Mouse (Mus musculus) neural tube, embryonic 11.5 days (tissue): ENCODE results near the gene Npcd. TPM values are rescaled to one million over a fixed set of nuclear protein-coding genes. Genes with fewer than 3 reads are reported as not detected.

Experiments used
- ATAC-seq: fragments of 200-750 bp; cut with Nextera tagmentation; 2 replicates; pipeline ENCODE4 v1.8.0; 2017; ENCODE audit warnings: moderate number of reproducible peaks, mild to moderate bottlenecking, moderate TSS enrichment, moderate library complexity; ENCODE audit not compliant: insufficient read depth, low FRiP score, low TSS enrichment
- DNase-seq: peaks from one replicate; pipeline ENCODE4 v3.0.0-alpha.2; 2015; ENCODE audit warnings: low spot score
- H3K27ac ChIP-seq: fragments of 300-500 bp; sonication (generic); 2 replicates; pipeline ENCODE4 v1.5.1; 2014; ENCODE audit warnings: low read depth, mild to moderate bottlenecking, low read length
- H3K27me3 ChIP-seq: fragments of 300-500 bp; sonication (generic); 2 replicates; pipeline ENCODE4 v1.6.1; 2014; ENCODE audit warnings: mild to moderate bottlenecking, low read length, mixed read lengths; ENCODE audit not compliant: control insufficient read depth, insufficient read depth
- H3K36me3 ChIP-seq: fragments of 300-500 bp; sonication (generic); 2 replicates; pipeline ENCODE4 v1.6.1; 2014; ENCODE audit warnings: mild to moderate bottlenecking, low read length, moderate library complexity, mixed read lengths; ENCODE audit not compliant: control insufficient read depth, insufficient read depth
- H3K4me1 ChIP-seq: fragments of 300-500 bp; sonication (generic); 2 replicates; pipeline ENCODE4 v1.6.1; 2014; ENCODE audit warnings: low read length, mixed read lengths; ENCODE audit not compliant: control insufficient read depth, insufficient read depth
- H3K4me2 ChIP-seq: fragments of 300-500 bp; sonication (generic); 2 replicates; pipeline ENCODE4 v1.6.1; 2014; ENCODE audit warnings: low read depth, mild to moderate bottlenecking, moderate library complexity
- H3K4me3 ChIP-seq: fragments of 300-500 bp; sonication (generic); 2 replicates; pipeline ENCODE4 v1.5.1; 2014; ENCODE audit warnings: low read depth, low read length
- H3K9ac ChIP-seq: fragments of 300-500 bp; sonication (generic); 2 replicates; pipeline ENCODE4 v1.6.1; 2014; ENCODE audit warnings: mild to moderate bottlenecking, low read length
- H3K9me3 ChIP-seq: fragments of 300-500 bp; sonication (generic); 2 replicates; pipeline ENCODE4 v1.6.1; 2016; ENCODE audit warnings: low read length; ENCODE audit not compliant: control insufficient read depth
- WGBS: fragments of 180-500 bp; shearing (Covaris S2); extraction: QIAGEN DNeasy Blood & Tissue Kit; methylation state at CpG from one replicate; pipeline ENCODE4 v1.1.7; 2014; 5-methylcytosine and 5-hydroxymethylcytosine counted together
- polyA plus RNA-seq: library from polyadenylated mRNA; unstranded; fragments of >200 nt; fragmentation: Nextera tagmentation; extraction: Ambion mirVana; gene quantifications from 2 replicates; pipeline ENCODE4 v1.2.1, GENCODE M21; 2014

The Npcd gene
- polyA plus RNA-seq, 1 experiment from 2014 or later = not detected

GRCm38 (mm10) chr15:79763001-79763400 is 71.0 kb downstream of the Npcd start:
- Histone ChIP-seq H3K36me3 (no peaks in the 10 kb centered on the region; the same call in 1 of the 2 replicates), H3K9ac (no peak overlapping the region), H3K4me3 (no peak overlapping the region), H3K27me3 (no peaks in the 10 kb centered on the region), H3K9me3 (no peaks in the 10 kb centered on the region), H3K27ac (no peak overlapping the region), H3K4me2 (no peak overlapping the region), H3K4me1 (no peaks in the 10 kb centered on the region)
- DNase-seq (no peak), ATAC-seq (no peak)
- WGBS = 89% methylated on average over 9 of the region's 9 CpGs

- H3K4me2 ChIP-seq = no peak overlapping the region
- no peak for ATAC-seq
- no peaks in the 10 kb centered on the region for H3K27me3 ChIP-seq
- DNase-seq = no peak
- 86% methylated on average over 6 of the region's 6 CpGs for WGBS
- no peak overlapping the region for H3K9ac ChIP-seq
- H3K4me3 ChIP-seq = no peak overlapping the region
- H3K27ac ChIP-seq = no peak overlapping the region
- no peaks in the 10 kb centered on the region; the same call in 1 of the 2 replicates for H3K36me3 ChIP-seq
- no peaks in the 10 kb centered on the region for H3K4me1 ChIP-seq
- H3K9me3 ChIP-seq = no peaks in the 10 kb centered on the region
Measured at GRCm38 (mm10) chr15:79760956-79761355, 73.1 kb downstream of the Npcd start.

GRCm38 (mm10) chr15:79757118-79757517 is 76.9 kb downstream of the Npcd start:
- H3K4me2 ChIP-seq = no peak overlapping the region
- no peak overlapping the region for H3K9ac ChIP-seq
- H3K9me3 ChIP-seq = no peaks in the 10 kb centered on the region
- DNase-seq = no peak
- H3K27ac ChIP-seq = no peak overlapping the region
- 87% methylated on average over 3 of the region's 3 CpGs for WGBS
- H3K4me1 ChIP-seq = no peaks in the 10 kb centered on the region
- ATAC-seq = no peak
- no peaks in the 10 kb centered on the region for H3K27me3 ChIP-seq
- no peaks in the 10 kb centered on the region for H3K36me3 ChIP-seq
- no peak overlapping the region for H3K4me3 ChIP-seq

- Histone ChIP-seq H3K27me3 (no peaks in the 10 kb centered on the region), H3K4me3 (no peak overlapping the region), H3K4me2 (no peak overlapping the region), H3K9ac (no peak overlapping the region), H3K36me3 (no peaks in the 10 kb centered on the region), H3K27ac (no peak overlapping the region), H3K9me3 (no peaks in the 10 kb centered on the region), H3K4me1 (no peaks in the 10 kb centered on the region)
- 73% methylated on average over 8 of the region's 8 CpGs for WGBS
- ATAC-seq (no peak), DNase-seq (no peak)
Measured at GRCm38 (mm10) chr15:79755977-79756625, 77.9 kb downstream of the Npcd start.

- 93% methylated on average over 4 of the region's 4 CpGs for WGBS
- no peaks in the 10 kb centered on the region for H3K36me3 ChIP-seq
- DNase-seq (no peak), ATAC-seq (no peak)
- no peak overlapping the region for H3K4me3 ChIP-seq
- H3K9me3 ChIP-seq = no peaks in the 10 kb centered on the region
- H3K4me1 ChIP-seq = no peaks in the 10 kb centered on the region
- no peak overlapping the region for H3K27ac ChIP-seq
- H3K9ac ChIP-seq = no peak overlapping the region
- no peak overlapping the region for H3K4me2 ChIP-seq
- H3K27me3 ChIP-seq = no peaks in the 10 kb centered on the region
Measured at GRCm38 (mm10) chr15:79755176-79755575, 78.9 kb downstream of the Npcd start.

- Histone ChIP-seq H3K27ac (no peak overlapping the region), H3K4me3 (no peak overlapping the region), H3K27me3 (no peaks in the 10 kb centered on the region), H3K4me1 (no peaks in the 10 kb centered on the region), H3K9ac (no peak overlapping the region), H3K4me2 (no peak overlapping the region), H3K36me3 (no peaks in the 10 kb centered on the region), H3K9me3 (no peaks in the 10 kb centered on the region)
- no peak for ATAC-seq
- DNase-seq = no peak
- 59% methylated on average over 4 of the region's 4 CpGs for WGBS
Measured at GRCm38 (mm10) chr15:79753873-79754272, 80.2 kb downstream of the Npcd start.

GRCm38 (mm10) chr15:79753420-79753752 is 80.7 kb downstream of the Npcd start:
- WGBS = 95% methylated on average over 3 of the region's 3 CpGs
- H3K4me2 ChIP-seq = no peak overlapping the region

GRCm38 (mm10) chr15:79752742-79753419 is 81.2 kb downstream of the Npcd start:
- Histone ChIP-seq H3K4me1 (no peaks in the 10 kb centered on the region), H3K27ac (no peak overlapping the region), H3K4me3 (no peak overlapping the region), H3K36me3 (no peaks in the 10 kb centered on the region), H3K4me2 (no peak overlapping the region), H3K27me3 (no peaks in the 10 kb centered on the region), H3K9ac (no peak overlapping the region), H3K9me3 (no peaks in the 10 kb centered on the region)
- ATAC-seq (no peak), DNase-seq (peak; percentile 79)
- WGBS = 25% methylated on average over 11 of the region's 11 CpGs

More at GRCm38 (mm10) chr15:79753420-79753752, 80.7 kb downstream of the Npcd start:
- DNase-seq (no peak), ATAC-seq (no peak)
- Histone ChIP-seq H3K27ac (no peak overlapping the region), H3K4me3 (no peak overlapping the region), H3K4me1 (no peaks in the 10 kb centered on the region), H3K36me3 (no peaks in the 10 kb centered on the region), H3K9ac (no peak overlapping the region), H3K9me3 (no peaks in the 10 kb centered on the region), H3K27me3 (no peaks in the 10 kb centered on the region)

- DNase-seq = no peak
Measured at GRCm38 (mm10) chr15:79751772-79752171, 82.3 kb downstream of the Npcd start.

More at GRCm38 (mm10) chr15:79751772-79752171, 82.3 kb downstream of the Npcd start:
- no peak overlapping the region for H3K27ac ChIP-seq
- no peaks in the 10 kb centered on the region for H3K4me1 ChIP-seq
- WGBS = 82% methylated on average over 17 of the region's 17 CpGs
- no peak overlapping the region for H3K9ac ChIP-seq
- H3K36me3 ChIP-seq = no peaks in the 10 kb centered on the region
- no peak overlapping the region for H3K4me2 ChIP-seq
- H3K27me3 ChIP-seq = no peaks in the 10 kb centered on the region
- no peak overlapping the region for H3K4me3 ChIP-seq
- ATAC-seq = no peak
- H3K9me3 ChIP-seq = no peaks in the 10 kb centered on the region
